Mouse (Mus musculus) gastrocnemius, postnatal 25 days (tissue): ENCODE data around the gene Mmp12. TPM values are rescaled to one million over a fixed set of nuclear protein-coding genes. Genes with fewer than 3 reads are reported as not detected.
"Not testable (repeated sequence)": the region's sequence is repeated elsewhere in the genome, so short reads cannot be mapped to it uniquely, and the experiment has no call there.

Experiments used
- DNase-seq: peaks from one replicate; pipeline ENCODE4 v3.0.0; 2022
- long read RNA-seq, 2 experiments: library from polyadenylated mRNA; stranded (forward); transcript quantifications; one replicate each; pipeline ENCODE4 v2.0.0; 2021
- total RNA-seq, 2 experiments: library from RNA; stranded (reverse); gene quantifications; 1 replicate in 1 of 2; 2 replicates in 1 of 2; pipeline ENCODE4 v1.2.3; 2021

Mmp12 gene
- not detected for total RNA-seq
- long read RNA-seq, experiment 1: 0 reads
- long read RNA-seq, experiment 2: 0 reads

GRCm38 (mm10) chr9:7344107-7344506 lies at the start of gene Mmp12:
Gene Mmp12 (plus strand): TSS chr9:7344381.
- DNase-seq: no peak

- DNase-seq: no peak
Measured at GRCm38 (mm10) chr9:7331847-7332246, 12.3 kb upstream of the Mmp12 start.

GRCm38 (mm10) chr9:7335766-7336680 lies 8.2 kb upstream of the Mmp12 start:
- no peak for DNase-seq

GRCm38 (mm10) chr9:7336740-7337483 lies 7.3 kb upstream of the Mmp12 start:
- DNase-seq: no peak

- DNase-seq: no peak
Measured at GRCm38 (mm10) chr9:7345513-7345912, 1.3 kb downstream of the Mmp12 start.

GRCm38 (mm10) chr9:7354535-7354934 lies 10.4 kb downstream of the Mmp12 start:
- DNase-seq: no peak

GRCm38 (mm10) chr9:7387947-7388346 lies 43.8 kb downstream of the Mmp12 start, which contains the start of gene Mmp1b:
Gene Mmp1b (minus strand): TSS chr9:7388047.
- no peak for DNase-seq

- not testable (repeated sequence) for DNase-seq
Measured at GRCm38 (mm10) chr9:7396556-7396955, 52.4 kb downstream of the Mmp12 start.

Other genes starting within 250 kb of the Mmp12 start
- gene Dync2h1, start 159.9 kb upstream of the Mmp12 start, total RNA-seq: 1 to 10 TPM; 1.7 to 2.1 TPM
- 10 to 100 TPM; 60.8 to 65.4 TPM for gene Dcun1d5, start 159.9 kb upstream of the Mmp12 start, total RNA-seq
- gene Mmp13, start 71.9 kb upstream of the Mmp12 start, total RNA-seq: not detected
- gene Mmp1b, start 43.7 kb downstream of the Mmp12 start, total RNA-seq: not detected
- under 1 TPM; 0.20 to 0.83 TPM for gene Mmp3, start 101.4 kb downstream of the Mmp12 start, total RNA-seq
- not detected for gene Mmp10, start 158.0 kb downstream of the Mmp12 start, total RNA-seq
- gene Mmp8, start 214.1 kb downstream of the Mmp12 start, total RNA-seq: not detected
- gene Mmp27, start 227.0 kb downstream of the Mmp12 start, total RNA-seq: under 1 TPM in 1 of 2 experiments, not detected in 1; 0.70 TPM